Mouse (Mus musculus): ENCODE measurements around the gene Tmem255a. TPM values are rescaled to one million over a fixed set of nuclear protein-coding genes. Genes with fewer than 3 reads are reported as not detected.
A peak's percentile ranks its signal among the peaks of the same experiment; 100 is the strongest.
"Not testable (repeated sequence)": the region's sequence is repeated elsewhere in the genome, so short reads cannot be mapped to it uniquely, and the experiment has no call there.

Gene Tmem255a
- polyA plus RNA-seq, 1 experiment from 2014 or later: 44.9 TPM

DNA sequence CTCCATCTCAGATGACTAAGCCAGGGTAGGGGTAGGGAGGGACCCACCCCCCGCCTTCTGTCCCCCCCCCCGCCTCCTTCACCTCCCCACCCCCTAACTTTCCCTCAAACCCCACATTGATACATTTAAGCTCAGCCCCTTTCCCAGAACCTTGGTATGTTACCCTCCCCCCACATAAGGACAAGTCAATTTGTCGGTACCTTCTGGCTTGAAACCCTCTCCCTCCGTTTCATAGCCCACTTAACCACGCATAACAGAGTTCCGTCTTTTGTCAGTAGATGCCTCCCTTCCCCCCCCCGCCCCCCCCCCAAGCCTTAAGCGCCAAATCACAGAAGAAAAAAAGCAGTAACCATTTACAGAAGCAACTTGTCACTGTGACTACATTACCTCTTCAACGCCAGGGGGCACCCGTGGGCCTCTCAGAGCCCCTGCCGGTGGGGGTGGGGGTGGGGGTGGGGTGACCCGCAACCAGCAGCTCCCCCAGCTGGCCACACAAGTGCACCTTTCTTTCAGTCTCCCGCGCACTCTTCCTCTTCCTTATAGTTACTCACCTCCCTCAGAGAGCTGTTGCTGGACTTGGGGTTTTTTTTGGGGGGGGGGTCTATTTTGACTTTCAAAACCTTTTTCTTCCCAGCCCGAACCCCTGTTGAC lies 70.5 kb downstream of the Tmem255a start:
- Histone ChIP-seq H3K36me3 (ENCODE audit: control insufficient read depth, insufficient read depth, low read length) (no peaks in the 10 kb centered on the region), H3K27me3 (replicated peaks; ENCODE audit: control insufficient read depth, insufficient read depth, low read length) (no peaks in the 10 kb centered on the region), H3K4me3 (ENCODE audit: low read depth, low read length) (peak overlapping the region; percentile 41; the same call in 1 of the 2 replicates), H3K4me1 (ENCODE audit: control insufficient read depth, insufficient read depth, low read length) (no peaks in the 10 kb centered on the region), H3K27ac (replicated peaks; ENCODE audit: low read depth, low read length) (no peak overlapping the region), H3K9ac (ENCODE audit: low read depth, low read length) (no peak overlapping the region), H3K9me3 (ENCODE audit: control insufficient read depth, low read length) (0 out of 2 replicates have a peak, but pooled peaks cover 4% of the 10 kb centered on the region), H3K4me2 (ENCODE audit: low read depth, low read length) (peak overlapping the region; percentile 65)
- DNase-seq (ENCODE audit: low spot score): peak; percentile 68
- WGBS: 20% methylated on average over 6 of the region's 15 CpGs
- ATAC-seq (ENCODE audit: low read depth): peak; percentile 68

DNA sequence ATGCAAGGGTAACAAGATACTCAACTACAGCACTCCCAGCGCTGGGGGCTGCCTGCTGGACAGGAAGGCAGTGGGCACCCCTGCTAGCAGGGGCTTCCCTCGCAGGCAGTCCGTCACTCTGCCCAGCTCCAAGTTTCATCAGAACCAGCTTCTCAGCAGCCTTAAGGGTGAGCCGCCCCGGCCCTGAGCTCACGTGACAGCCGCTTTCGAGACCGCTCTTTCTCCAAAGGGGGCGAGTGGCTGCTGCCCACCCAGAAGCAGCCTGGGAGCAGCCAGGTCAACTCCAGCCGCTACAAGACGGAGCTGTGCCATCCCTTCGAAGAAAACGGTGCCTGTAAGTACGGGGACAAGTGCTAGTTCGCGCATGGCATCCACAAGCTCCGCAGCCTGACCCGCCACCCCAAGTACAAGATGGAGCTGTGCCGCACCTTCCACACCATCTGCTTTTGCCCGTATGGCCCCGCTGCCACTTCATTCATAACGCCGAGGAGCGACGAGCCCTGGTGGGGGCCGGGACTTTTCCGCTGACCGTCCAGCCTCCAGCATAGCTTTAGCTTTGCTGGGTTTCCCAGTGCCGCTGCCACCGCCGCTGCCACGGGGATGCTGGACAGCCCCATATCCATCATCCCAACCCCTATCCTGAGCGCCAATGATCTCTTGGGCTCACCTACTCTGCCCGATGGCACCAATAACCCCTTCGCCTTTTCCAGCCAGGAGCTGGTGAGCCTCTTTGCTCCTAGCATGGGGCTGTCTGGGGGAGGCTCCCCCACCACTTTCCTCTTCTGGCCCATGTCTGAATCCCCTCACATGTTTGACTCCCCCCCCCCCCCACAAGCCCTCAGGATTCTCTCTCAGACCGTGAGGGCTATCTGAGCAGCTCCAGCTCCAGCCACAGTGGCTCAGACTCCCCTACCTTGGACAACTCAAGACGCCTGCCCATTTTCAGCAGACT lies 71.3 kb downstream of the Tmem255a start:
- DNase-seq (ENCODE audit: low spot score) (peak; percentile 5), ATAC-seq (ENCODE audit: low read depth) (peak; percentile 64)
- H3K9ac ChIP-seq (ENCODE audit: low read depth, low read length): peak overlapping the region; percentile 54
- no peaks in the 10 kb centered on the region for H3K4me1 ChIP-seq (ENCODE audit: control insufficient read depth, insufficient read depth, low read length)
- H3K9me3 ChIP-seq (ENCODE audit: control insufficient read depth, low read length): 0 out of 2 replicates have a peak, but pooled peaks cover 4% of the 10 kb centered on the region
- H3K36me3 ChIP-seq (ENCODE audit: control insufficient read depth, insufficient read depth, low read length): no peaks in the 10 kb centered on the region
- no peaks in the 10 kb centered on the region for H3K27me3 ChIP-seq (replicated peaks; ENCODE audit: control insufficient read depth, insufficient read depth, low read length)
- H3K4me2 ChIP-seq (ENCODE audit: low read depth, low read length): peak overlapping the region; percentile 65
- 35% methylated on average over 31 of the region's 38 CpGs for WGBS
- H3K27ac ChIP-seq (replicated peaks; ENCODE audit: low read depth, low read length): no peak overlapping the region
- H3K4me3 ChIP-seq (ENCODE audit: low read depth, low read length): peak overlapping the region; percentile 41

DNA sequence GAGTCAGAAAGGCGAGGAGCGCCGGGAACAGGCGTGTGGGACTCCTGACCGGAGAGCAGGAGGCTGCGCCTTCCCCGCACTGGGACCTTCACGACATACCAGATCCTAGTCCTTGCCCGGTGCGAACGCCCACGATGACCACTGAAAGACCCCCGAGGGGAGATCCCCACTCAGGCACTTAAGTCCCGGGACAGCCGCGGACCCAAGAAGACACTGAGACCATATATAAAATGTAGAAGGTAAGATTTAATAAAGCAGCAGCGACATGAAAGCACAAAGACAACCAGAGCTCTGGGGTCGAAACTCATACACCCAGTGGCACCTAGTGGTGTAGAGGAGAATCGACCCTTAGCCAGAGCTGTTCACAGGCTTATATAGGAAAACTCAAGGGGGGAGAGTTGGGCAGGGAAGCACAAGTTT lies 72.3 kb downstream of the Tmem255a start:
- H3K4me2 ChIP-seq (ENCODE audit: low read depth, low read length): peak overlapping the region; percentile 44
- H3K36me3 ChIP-seq (ENCODE audit: control insufficient read depth, insufficient read depth, low read length); H3K4me1 ChIP-seq (ENCODE audit: control insufficient read depth, insufficient read depth, low read length); H3K9me3 ChIP-seq (ENCODE audit: control insufficient read depth, low read length); H3K27me3 ChIP-seq (replicated peaks; ENCODE audit: control insufficient read depth, insufficient read depth, low read length); H3K27ac ChIP-seq (replicated peaks; ENCODE audit: low read depth, low read length): not testable (repeated sequence)
- DNase-seq (ENCODE audit: low spot score) (peak; percentile 73), ATAC-seq (ENCODE audit: low read depth) (peak; percentile 69; the same call in 1 of the 2 replicates)
- peak overlapping the region; percentile 46; the same call in 1 of the 2 replicates for H3K9ac ChIP-seq (ENCODE audit: low read depth, low read length)
- peak overlapping the region; percentile 30 for H3K4me3 ChIP-seq (ENCODE audit: low read depth, low read length)
- 42% methylated on average over 19 of the region's 19 CpGs for WGBS

DNA sequence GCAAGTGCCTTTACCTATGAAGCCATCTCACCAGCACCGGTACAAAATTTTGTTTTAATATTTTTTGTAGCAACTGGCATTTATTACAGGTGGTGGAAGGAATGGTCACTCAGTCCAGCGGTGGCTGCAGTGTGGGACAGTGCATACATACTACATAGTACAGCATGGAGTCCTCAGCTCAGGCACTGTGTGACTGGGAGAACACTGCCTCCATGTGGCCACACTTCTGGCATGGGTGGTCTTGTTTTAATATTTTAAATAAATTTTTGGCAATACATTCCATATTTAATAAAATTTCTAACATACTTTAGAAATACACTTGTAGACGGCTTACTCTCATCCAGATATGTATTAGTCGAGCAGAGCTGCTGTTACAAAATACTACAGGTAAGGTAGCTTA lies 85.6 kb downstream of the Tmem255a start:
- H3K27ac ChIP-seq (replicated peaks; ENCODE audit: low read depth, low read length): no peak overlapping the region
- no peak overlapping the region for H3K4me3 ChIP-seq (ENCODE audit: low read depth, low read length)
- no peaks in the 10 kb centered on the region for H3K9me3 ChIP-seq (ENCODE audit: control insufficient read depth, low read length)
- H3K9ac ChIP-seq (ENCODE audit: low read depth, low read length): no peak overlapping the region
- no peaks in the 10 kb centered on the region for H3K36me3 ChIP-seq (ENCODE audit: control insufficient read depth, insufficient read depth, low read length)
- H3K4me1 ChIP-seq (ENCODE audit: control insufficient read depth, insufficient read depth, low read length): no peaks in the 10 kb centered on the region
- no peak for DNase-seq (ENCODE audit: low spot score)
- H3K4me2 ChIP-seq (ENCODE audit: low read depth, low read length): no peak overlapping the region
- no peak for ATAC-seq (ENCODE audit: low read depth)
- no peaks in the 10 kb centered on the region for H3K27me3 ChIP-seq (replicated peaks; ENCODE audit: control insufficient read depth, insufficient read depth, low read length)
- WGBS: 76% methylated on average over 4 of the region's 4 CpGs

DNA sequence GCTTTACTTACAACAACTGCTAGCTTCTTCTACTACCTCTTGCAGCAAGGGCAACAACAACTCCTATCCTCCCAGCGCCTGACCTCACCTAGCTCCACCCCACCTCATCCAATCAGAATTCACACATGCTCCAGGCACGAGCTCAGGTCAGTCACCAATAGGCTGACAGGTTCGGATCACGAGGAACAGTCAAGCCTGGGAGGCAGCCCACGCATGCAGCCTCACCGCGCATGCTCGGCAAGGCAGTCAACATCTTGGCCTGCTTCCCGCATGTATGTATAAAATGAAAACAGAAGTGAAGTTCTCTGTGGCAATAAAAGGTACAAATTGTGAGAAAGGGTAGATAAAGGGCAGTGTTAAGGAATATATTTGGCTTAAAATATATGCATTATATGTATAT lies 86.2 kb downstream of the Tmem255a start:
- 70% methylated on average over 9 of the region's 9 CpGs for WGBS
- H3K9me3 ChIP-seq (ENCODE audit: control insufficient read depth, low read length): no peaks in the 10 kb centered on the region
- DNase-seq (ENCODE audit: low spot score) (no peak), ATAC-seq (ENCODE audit: low read depth) (no peak)
- no peaks in the 10 kb centered on the region for H3K36me3 ChIP-seq (ENCODE audit: control insufficient read depth, insufficient read depth, low read length)
- H3K9ac ChIP-seq (ENCODE audit: low read depth, low read length): no peak overlapping the region
- no peak overlapping the region for H3K27ac ChIP-seq (replicated peaks; ENCODE audit: low read depth, low read length)
- no peaks in the 10 kb centered on the region for H3K27me3 ChIP-seq (replicated peaks; ENCODE audit: control insufficient read depth, insufficient read depth, low read length)
- H3K4me1 ChIP-seq (ENCODE audit: control insufficient read depth, insufficient read depth, low read length): no peaks in the 10 kb centered on the region
- no peak overlapping the region for H3K4me2 ChIP-seq (ENCODE audit: low read depth, low read length)
- no peak overlapping the region for H3K4me3 ChIP-seq (ENCODE audit: low read depth, low read length)

DNA sequence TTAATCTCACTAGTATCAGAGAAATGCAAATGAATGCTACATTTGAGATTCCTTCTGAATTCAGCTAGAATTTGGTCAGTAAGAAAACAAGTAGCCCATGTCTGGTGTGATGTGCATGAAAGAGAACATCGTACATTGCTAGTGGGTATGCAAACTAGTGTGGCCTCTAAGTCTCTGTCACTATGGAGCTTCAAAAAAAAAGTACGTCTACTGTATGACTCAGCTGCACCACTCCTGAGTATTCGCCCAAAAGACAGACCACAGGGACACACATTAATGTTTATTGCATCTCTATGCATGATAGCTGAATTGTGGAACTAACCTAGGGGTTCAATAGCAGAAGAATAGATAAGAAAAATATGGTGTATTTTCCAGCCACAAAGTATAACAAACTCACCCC lies 86.9 kb downstream of the Tmem255a start:
- 80% methylated on average over 3 of the region's 3 CpGs for WGBS
- Histone ChIP-seq H3K4me3 (ENCODE audit: low read depth, low read length) (no peak overlapping the region), H3K9me3 (ENCODE audit: control insufficient read depth, low read length) (no peaks in the 10 kb centered on the region), H3K9ac (ENCODE audit: low read depth, low read length) (no peak overlapping the region), H3K4me2 (ENCODE audit: low read depth, low read length) (no peak overlapping the region), H3K4me1 (ENCODE audit: control insufficient read depth, insufficient read depth, low read length) (no peaks in the 10 kb centered on the region), H3K36me3 (ENCODE audit: control insufficient read depth, insufficient read depth, low read length) (no peaks in the 10 kb centered on the region), H3K27me3 (replicated peaks; ENCODE audit: control insufficient read depth, insufficient read depth, low read length) (no peaks in the 10 kb centered on the region), H3K27ac (replicated peaks; ENCODE audit: low read depth, low read length) (no peak overlapping the region)
- ATAC-seq (ENCODE audit: low read depth): no peak
- DNase-seq (ENCODE audit: low spot score): no peak

DNA sequence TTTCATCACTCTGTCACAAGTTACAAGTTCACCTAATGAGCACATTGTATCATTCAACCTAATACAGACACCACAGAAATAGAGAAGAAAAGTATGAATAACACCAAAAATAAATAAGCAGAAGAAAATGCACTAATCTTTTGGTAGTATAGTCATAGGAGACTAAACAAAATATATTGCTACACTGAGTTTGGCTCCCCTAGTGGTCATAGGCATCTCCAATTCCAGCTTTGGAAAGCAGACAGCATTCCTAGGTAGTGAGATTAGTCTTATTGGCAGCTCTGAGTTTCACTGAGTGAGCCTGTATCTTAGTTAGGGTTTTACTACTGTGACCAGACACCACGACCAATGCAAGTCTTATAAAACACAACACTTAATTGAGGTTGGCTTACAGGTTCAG lies 93.1 kb downstream of the Tmem255a start:
- WGBS: 67% methylated on average over 1 of the region's 1 CpGs
- Histone ChIP-seq H3K4me3 (ENCODE audit: low read depth, low read length) (no peak overlapping the region), H3K27ac (replicated peaks; ENCODE audit: low read depth, low read length) (no peak overlapping the region), H3K9ac (ENCODE audit: low read depth, low read length) (no peak overlapping the region), H3K27me3 (replicated peaks; ENCODE audit: control insufficient read depth, insufficient read depth, low read length) (no peaks in the 10 kb centered on the region), H3K9me3 (ENCODE audit: control insufficient read depth, low read length) (no peaks in the 10 kb centered on the region), H3K36me3 (ENCODE audit: control insufficient read depth, insufficient read depth, low read length) (no peaks in the 10 kb centered on the region), H3K4me1 (ENCODE audit: control insufficient read depth, insufficient read depth, low read length) (no peaks in the 10 kb centered on the region), H3K4me2 (ENCODE audit: low read depth, low read length) (no peak overlapping the region)
- ATAC-seq (ENCODE audit: low read depth) (no peak), DNase-seq (ENCODE audit: low spot score) (no peak)
